Mouse (Mus musculus) adipocyte (in vitro differentiated cells): Measurements from ENCODE around the gene Gm11634.
"Not testable (repeated sequence)": the region's sequence is repeated elsewhere in the genome, so short reads cannot be mapped to it uniquely, and the experiment has no call there.

Source experiments
- DNase-seq: peaks from one replicate; pipeline ENCODE4 v3.0.0-alpha.2; 2016; ENCODE audit warnings: low spot score

The Gm11634 gene

GRCm38 (mm10) chr11:101599156-101599555 lies at the start of gene Gm11634:
Gm11634 (minus strand) TSS chr11:101599256.
- DNase-seq, result no peak

- DNase-seq, result not testable (repeated sequence)
These were observed 48.0 kb upstream of the Gm11634 start for GRCm38 (mm10) chr11:101647093-101647492.

- not testable (repeated sequence) for DNase-seq
These were observed 47.3 kb upstream of the Gm11634 start for GRCm38 (mm10) chr11:101646283-101646794.

GRCm38 (mm10) chr11:101645411-101646282 lies 46.6 kb upstream of the Gm11634 start:
- not testable (repeated sequence) for DNase-seq

- not testable (repeated sequence) for DNase-seq
These were observed 46.0 kb upstream of the Gm11634 start for GRCm38 (mm10) chr11:101645043-101645410.

- no peak for DNase-seq
These were observed 45.5 kb upstream of the Gm11634 start for GRCm38 (mm10) chr11:101644591-101644990.

GRCm38 (mm10) chr11:101642931-101643330 lies 43.9 kb upstream of the Gm11634 start:
- peak; percentile 50 for DNase-seq

GRCm38 (mm10) chr11:101641710-101642642 lies 42.9 kb upstream of the Gm11634 start:
- peak; percentile 83 for DNase-seq

GRCm38 (mm10) chr11:101640857-101641709 lies 42.0 kb upstream of the Gm11634 start:
- DNase-seq, result peak; percentile 88

- no peak for DNase-seq
These were observed 40.7 kb upstream of the Gm11634 start for GRCm38 (mm10) chr11:101639761-101640160.

GRCm38 (mm10) chr11:101635660-101636059 lies 36.6 kb upstream of the Gm11634 start:
- DNase-seq, result no peak

GRCm38 (mm10) chr11:101628733-101629417 lies 29.8 kb upstream of the Gm11634 start:
- DNase-seq, result not testable (repeated sequence)

GRCm38 (mm10) chr11:101627857-101628559 lies 29.0 kb upstream of the Gm11634 start:
- DNase-seq, result peak; percentile 67

- DNase-seq, result peak; percentile 50
These were observed 28.2 kb upstream of the Gm11634 start, which contains the start of gene Rdm1 for GRCm38 (mm10) chr11:101626995-101627856. Rdm1 (plus strand) TSS chr11:101627195.

- no peak for DNase-seq
These were observed 27.6 kb upstream of the Gm11634 start for GRCm38 (mm10) chr11:101626649-101626994.

- DNase-seq, result not testable (repeated sequence)
These were observed 21.1 kb upstream of the Gm11634 start for GRCm38 (mm10) chr11:101620022-101620655.

GRCm38 (mm10) chr11:101618596-101618995 lies 19.5 kb upstream of the Gm11634 start:
- no peak for DNase-seq

- DNase-seq, result no peak
These were observed 18.8 kb upstream of the Gm11634 start for GRCm38 (mm10) chr11:101617849-101618248.
